Mouse (Mus musculus) left cerebral cortex, postnatal 25 days (tissue): ENCODE measurements around the gene Lrch4. TPM values are rescaled to one million over a fixed set of nuclear protein-coding genes. Genes with fewer than 3 reads are reported as not detected.

Experiments
- DNase-seq, 2 experiments: peaks; one replicate each; pipeline ENCODE4 v3.0.0; 2022; ENCODE audit warnings: low spot score in 2 of 2, mixed read lengths in 1 of 2
- intact Hi-C: fragments of 180-260 bp; cut with DNase I; formaldehyde crosslinking; loops from one replicate; pipeline ENCODE4 v1.15.1; 2025
- total RNA-seq, 2 experiments: library from RNA; stranded (reverse); gene quantifications; 2 replicates each; pipeline ENCODE4 v1.2.3; 2021

Gene Lrch4
- total RNA-seq, 2 experiments from 2014 or later = 12.2 to 13.5 TPM

DNA sequence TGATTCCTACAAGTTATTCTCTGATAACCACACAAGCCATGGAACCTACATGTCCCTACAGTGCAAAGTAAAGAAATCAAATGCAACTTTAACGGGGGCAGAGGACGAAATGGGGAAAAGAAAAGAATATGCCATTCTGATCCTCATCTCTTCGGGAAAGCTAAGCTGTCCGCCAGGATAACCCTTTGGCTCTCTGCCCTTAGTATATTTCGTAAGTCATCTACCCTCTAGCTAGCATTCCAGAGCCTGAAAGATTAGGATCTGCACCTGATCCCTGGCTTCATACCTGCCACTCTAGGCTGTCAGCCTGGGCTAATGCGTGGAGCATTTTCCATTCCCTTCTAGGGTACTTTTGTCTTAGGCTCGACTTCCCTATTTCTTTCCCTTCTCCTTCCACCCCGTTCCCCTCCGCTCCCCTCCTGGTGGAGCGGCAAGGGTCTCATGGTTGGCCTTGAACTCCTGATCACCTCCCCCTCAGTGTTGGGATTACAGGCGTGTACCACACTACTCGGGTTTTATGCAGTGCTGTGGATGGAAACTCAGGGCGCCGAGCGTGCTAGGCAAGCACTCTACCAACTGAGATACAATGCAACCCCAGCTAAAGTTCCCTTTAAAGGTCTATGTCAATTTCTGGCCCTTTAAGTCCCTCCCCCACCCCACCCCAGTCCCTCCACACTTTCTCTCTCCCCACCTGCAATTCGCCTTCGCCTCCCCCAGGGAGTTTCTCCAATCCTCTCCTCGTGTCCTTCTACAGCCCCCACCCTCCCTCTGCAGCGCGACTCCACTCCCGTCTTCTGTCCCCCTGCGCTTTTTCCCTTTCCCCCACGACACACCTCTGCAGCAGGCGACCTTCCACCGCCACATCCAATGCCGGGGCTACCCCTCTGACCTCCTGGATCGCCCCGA is 54.7 kb downstream of the Lrch4 start:
- peak in 1 of 2 experiments; percentile 41 for DNase-seq
- intact Hi-C loops = loop anchor here (2.0 kb wide), 2 partner anchors 27 to 57 kb away; partner anchors contain the start of gene Nyap1

- intact Hi-C loops = loop anchor here (2.0 to 5.0 kb wide), 3 partner anchors 28 to 56 kb away; partner anchors contain the start of gene Nyap1
These were observed 55.6 kb downstream of the Lrch4 start, which contains the start of gene Agfg2 for GRCm38 (mm10) chr5:137684294-137685123. Gene Agfg2, minus strand, starts transcription at chr5:137684726.

GRCm38 (mm10) chr5:137685653-137686052 is 56.7 kb downstream of the Lrch4 start:
- intact Hi-C loops = loop anchor here (2.0 to 5.0 kb wide), 3 partner anchors 29 to 55 kb away; partner anchors contain the start of gene Nyap1

More at GRCm38 (mm10) chr5:137684294-137685123, 55.6 kb downstream of the Lrch4 start, which contains the start of gene Agfg2:
- peak; percentile 98 to 100 for DNase-seq

GRCm38 (mm10) chr5:137686127-137686790 is 57.3 kb downstream of the Lrch4 start:
- intact Hi-C loops = loop anchor here (5.0 kb wide), 1 partner anchor 36 kb away; no protein-coding TSS in a partner anchor
- DNase-seq = no peak

More at GRCm38 (mm10) chr5:137685653-137686052, 56.7 kb downstream of the Lrch4 start:
- no peak for DNase-seq

- intact Hi-C loops = loop anchor here (5.0 kb wide), 1 partner anchor 32 kb away; no protein-coding TSS in a partner anchor
These were observed 61.1 kb downstream of the Lrch4 start for GRCm38 (mm10) chr5:137689974-137690373.

GRCm38 (mm10) chr5:137690531-137690930 is 61.6 kb downstream of the Lrch4 start:
- DNase-seq = no peak
- intact Hi-C loops = no loop called here

More at GRCm38 (mm10) chr5:137689974-137690373, 61.1 kb downstream of the Lrch4 start:
- DNase-seq = no peak

Other genes with a start within 250 kb of the Lrch4 start
- under 1 TPM; 0.16 to 0.32 TPM for gene Zan, start 152.1 kb upstream of the Lrch4 start, total RNA-seq
- 10 to 100 TPM; 30.2 to 37.0 TPM for gene Pop7, start 126.6 kb upstream of the Lrch4 start, total RNA-seq
- 10 to 100 TPM; 39.9 to 48.6 TPM for gene Gigyf1, start 110.6 kb upstream of the Lrch4 start, total RNA-seq
- not detected for gene Epo, start 95.9 kb upstream of the Lrch4 start, total RNA-seq
- 100 to 1,000 TPM; 662 to 684 TPM for gene Gnb2, start 95.6 kb upstream of the Lrch4 start, total RNA-seq
- gene Actl6b, start 75.6 kb upstream of the Lrch4 start, total RNA-seq = 100 to 1,000 TPM; 109 to 118 TPM
- gene Tfr2, start 59.3 kb upstream of the Lrch4 start, total RNA-seq = 1 to 10 TPM; 8.1 to 8.9 TPM
- 10 to 100 TPM; 18.2 to 22.2 TPM for gene Mospd3, start 28.1 kb upstream of the Lrch4 start, total RNA-seq
- 10 to 100 TPM; 12.1 to 13.7 TPM for gene Pcolce, start 15.3 kb upstream of the Lrch4 start, total RNA-seq
- gene Fbxo24, start 119 bp upstream of the Lrch4 start, total RNA-seq = under 1 TPM; 0.18 to 0.21 TPM
- 10 to 100 TPM in 1 of 2 experiments, 1 to 10 TPM in 1; 9.2 to 11.8 TPM for gene Gm20605, start 54 bp downstream of the Lrch4 start, total RNA-seq
- gene Sap25, start 12.2 kb downstream of the Lrch4 start, total RNA-seq = 1 to 10 TPM; 2.3 to 4.7 TPM
- gene Irs3, start 16.6 kb downstream of the Lrch4 start, total RNA-seq = under 1 TPM in 1 of 2 experiments, not detected in 1; 0.32 TPM
- gene Agfg2, start 55.6 kb downstream of the Lrch4 start, total RNA-seq = 10 to 100 TPM; 40.0 to 43.9 TPM
- gene Nyap1, start 112.5 kb downstream of the Lrch4 start, total RNA-seq = 10 to 100 TPM; 69.0 to 73.4 TPM
- gene Tsc22d4, start 116.6 kb downstream of the Lrch4 start, total RNA-seq = 100 to 1,000 TPM; 173 to 195 TPM
- 10 to 100 TPM; 23.4 to 27.1 TPM for gene Ppp1r35, start 149.7 kb downstream of the Lrch4 start, total RNA-seq
- 10 to 100 TPM; 41.4 to 45.0 TPM for gene Mepce, start 158.5 kb downstream of the Lrch4 start, total RNA-seq
- gene Zcwpw1, start 158.7 kb downstream of the Lrch4 start, total RNA-seq = 1 to 10 TPM; 4.6 to 6.7 TPM
- gene Pilra, start 207.2 kb downstream of the Lrch4 start, total RNA-seq = 1 to 10 TPM in 1 of 2 experiments, under 1 TPM in 1; 0.92 to 1.2 TPM
- not detected for gene Pilrb1, start 229.0 kb downstream of the Lrch4 start, total RNA-seq
- not detected for gene Pilrb2, start 242.7 kb downstream of the Lrch4 start, total RNA-seq